Mouse (Mus musculus): ENCODE measurements at regions not wholly inside any gene's neighbourhood (a gene's known extent, or its start where the extent isn't known, plus 50 kb on each side); places are given as distances from the start of the nearest gene placed in this dataset.

DNA sequence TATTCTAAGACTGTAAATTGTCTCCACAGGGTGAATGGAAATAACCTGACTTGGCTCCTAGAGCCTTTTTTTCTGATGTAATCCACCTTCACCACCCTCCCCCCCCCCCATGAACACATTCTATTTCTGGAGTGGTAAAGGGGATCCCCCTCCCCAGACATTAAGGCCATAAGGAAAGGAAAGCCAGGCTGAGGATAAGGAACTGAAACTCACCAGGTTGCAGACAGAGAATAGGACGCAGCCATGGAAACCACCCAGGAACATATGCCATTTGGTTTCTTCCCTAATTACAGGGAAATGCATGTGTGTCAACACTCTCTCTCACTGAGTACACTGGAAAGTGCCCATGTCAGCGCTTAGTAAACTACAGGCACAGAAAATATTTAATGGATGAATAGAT, 96.5 kb upstream of the Gnao1 start:
- Histone ChIP-seq H3K36me3 (replicated peaks; ENCODE audit: low read length) (no peaks in the 10 kb centered on the region), H3K4me3 (replicated peaks) (no peak overlapping the region), H3K9me3 (peaks cover 8% of the 10 kb centered on the region; the same call in 1 of the 2 replicates), H3K27me3 (replicated peaks) (no peaks in the 10 kb centered on the region), H3K4me1 (no peaks in the 10 kb centered on the region)
- TF ChIP-seq GATA1 (IDR thresholded peaks at IDR 0.05; ENCODE audit: borderline replicate concordance, low read length) (no peak), FLI1 (IDR thresholded peaks at IDR 0.05; ENCODE audit: low read length) (no peak)

DNA sequence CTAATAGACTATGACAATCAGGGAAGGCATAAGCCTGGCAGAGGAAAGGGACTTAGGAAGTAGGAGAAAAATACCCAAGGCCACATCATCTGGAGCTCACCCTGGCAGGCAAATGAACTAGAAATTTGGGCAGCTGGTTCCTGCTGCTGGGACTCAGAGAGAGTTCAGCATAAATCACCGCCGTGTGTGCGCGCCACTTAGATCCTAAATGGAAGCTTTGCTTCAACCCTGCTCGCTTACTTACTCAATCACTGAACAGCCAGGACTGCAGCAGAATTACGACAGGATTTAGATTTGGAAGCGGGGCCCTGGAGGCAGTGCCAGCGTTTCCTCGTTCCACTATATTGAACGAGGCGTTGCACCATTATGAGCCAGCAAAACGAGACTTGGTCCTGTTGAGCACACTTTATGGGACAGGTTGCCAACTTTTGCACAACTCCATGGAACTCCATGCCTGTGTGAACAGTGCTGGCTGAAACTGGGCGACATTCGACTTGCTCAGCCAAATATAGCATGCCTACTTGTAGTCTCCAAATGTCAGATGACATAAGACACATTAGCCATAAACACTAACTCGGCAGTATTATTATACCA, 84.8 kb upstream of the Gnao1 start:
- Histone ChIP-seq H3K4me1 (no peaks in the 10 kb centered on the region), H3K36me3 (replicated peaks; ENCODE audit: low read length) (no peaks in the 10 kb centered on the region), H3K27me3 (replicated peaks) (no peaks in the 10 kb centered on the region), H3K4me3 (replicated peaks) (no peak overlapping the region), H3K9me3 (peaks cover 39% of the 10 kb centered on the region)
- no peak for TF ChIP-seq GATA1 (IDR thresholded peaks at IDR 0.05; ENCODE audit: borderline replicate concordance, low read length)
- TF ChIP-seq FLI1 (IDR thresholded peaks at IDR 0.05; ENCODE audit: low read length), result no peak

DNA sequence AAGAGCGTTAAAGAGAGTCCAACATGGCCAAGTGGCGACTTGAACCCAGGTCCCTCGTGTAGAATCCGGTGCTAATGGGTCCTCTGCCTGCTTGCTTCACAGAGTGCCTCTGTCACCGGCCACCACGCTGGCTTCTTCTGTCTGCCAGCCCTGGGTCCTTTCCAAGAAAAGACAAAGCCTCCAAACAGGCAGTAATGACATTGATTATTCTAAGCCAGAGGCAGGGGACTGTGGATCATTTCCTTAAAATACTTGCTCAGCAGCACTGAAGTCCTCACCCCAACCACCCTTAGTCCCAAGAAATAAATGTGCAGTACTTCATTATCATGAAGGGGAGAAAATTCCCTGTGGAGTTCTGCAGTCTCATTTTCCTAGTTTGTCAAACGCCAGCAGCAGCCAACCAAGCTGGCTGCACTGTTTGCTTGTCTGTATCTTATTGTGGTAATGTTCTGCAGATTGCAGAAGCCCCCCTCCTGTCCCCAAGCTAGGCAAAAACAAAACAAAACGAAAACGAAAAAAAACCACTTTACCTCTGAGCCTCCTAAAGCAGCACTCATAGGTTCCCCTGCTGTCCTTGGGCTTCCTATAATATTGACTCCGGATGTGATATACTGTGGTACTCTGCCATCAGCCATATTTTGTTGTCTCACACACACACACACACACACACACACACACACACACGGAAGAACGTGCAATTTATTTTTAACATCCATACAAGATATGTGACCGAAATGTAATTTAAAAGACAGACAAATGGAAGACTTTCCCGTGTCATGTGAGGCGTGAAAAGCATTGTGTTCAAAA, 80.4 kb upstream of the Gnao1 start:
- H3K4me1 ChIP-seq, result no peaks in the 10 kb centered on the region
- H3K27me3 ChIP-seq (replicated peaks), result no peaks in the 10 kb centered on the region
- H3K36me3 ChIP-seq (replicated peaks; ENCODE audit: low read length), result no peaks in the 10 kb centered on the region
- H3K4me3 ChIP-seq (replicated peaks), result no peak overlapping the region
- peaks cover 44% of the 10 kb centered on the region for H3K9me3 ChIP-seq
- no peak for TF ChIP-seq GATA1 (IDR thresholded peaks at IDR 0.05; ENCODE audit: borderline replicate concordance, low read length)
- TF ChIP-seq FLI1 (IDR thresholded peaks at IDR 0.05; ENCODE audit: low read length), result no peak

DNA sequence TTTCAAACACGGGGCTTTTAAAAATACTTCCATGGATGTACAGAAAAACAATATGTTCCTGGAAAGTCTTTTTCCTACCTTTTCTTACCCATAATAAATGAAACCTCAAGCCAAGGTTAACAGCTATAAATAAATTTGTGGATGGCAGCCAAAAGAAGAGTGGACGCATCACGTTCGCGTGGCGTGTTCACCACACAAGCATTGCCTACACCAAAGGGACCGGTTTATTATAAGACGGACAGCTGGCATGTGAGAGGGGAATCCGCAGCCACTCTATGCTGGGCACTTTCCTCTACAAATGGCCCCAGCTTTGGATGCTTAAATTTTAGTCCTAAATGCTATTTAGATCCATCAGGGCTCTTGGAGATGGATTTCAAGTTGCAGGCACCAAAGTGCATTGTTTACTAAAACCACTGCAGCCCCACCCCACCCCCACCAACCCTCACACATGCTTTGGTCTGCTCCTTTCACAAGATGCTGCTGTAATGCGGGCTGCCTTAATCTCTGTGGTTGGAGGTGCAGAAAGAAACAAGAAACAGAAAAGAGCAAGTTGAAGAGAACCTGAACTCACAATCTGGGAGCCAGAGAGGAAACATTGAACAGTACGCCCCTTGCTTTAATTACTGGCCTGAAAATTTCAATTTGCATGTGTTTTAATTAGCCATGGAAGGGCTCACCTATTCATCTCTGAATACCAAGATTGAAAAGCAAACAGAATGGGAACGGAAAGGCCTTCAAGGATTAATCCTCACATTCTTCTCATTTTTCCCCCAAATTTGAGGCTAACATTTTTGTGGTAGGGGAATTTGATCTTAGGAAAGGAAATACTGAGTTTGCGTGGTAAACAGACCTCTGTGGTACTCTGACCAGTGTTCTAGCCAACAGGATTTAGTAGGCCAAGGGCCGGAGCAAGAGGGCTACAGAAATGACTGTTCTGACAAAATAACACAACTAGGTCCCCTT, 78.7 kb upstream of the Gnao1 start:
- Histone ChIP-seq H3K4me1 (no peaks in the 10 kb centered on the region), H3K27me3 (replicated peaks) (no peaks in the 10 kb centered on the region), H3K9me3 (peaks cover 36% of the 10 kb centered on the region), H3K4me3 (replicated peaks) (no peak overlapping the region), H3K36me3 (replicated peaks; ENCODE audit: low read length) (no peaks in the 10 kb centered on the region)
- TF ChIP-seq GATA1 (IDR thresholded peaks at IDR 0.05; ENCODE audit: borderline replicate concordance, low read length) (no peak), FLI1 (IDR thresholded peaks at IDR 0.05; ENCODE audit: low read length) (no peak)

DNA sequence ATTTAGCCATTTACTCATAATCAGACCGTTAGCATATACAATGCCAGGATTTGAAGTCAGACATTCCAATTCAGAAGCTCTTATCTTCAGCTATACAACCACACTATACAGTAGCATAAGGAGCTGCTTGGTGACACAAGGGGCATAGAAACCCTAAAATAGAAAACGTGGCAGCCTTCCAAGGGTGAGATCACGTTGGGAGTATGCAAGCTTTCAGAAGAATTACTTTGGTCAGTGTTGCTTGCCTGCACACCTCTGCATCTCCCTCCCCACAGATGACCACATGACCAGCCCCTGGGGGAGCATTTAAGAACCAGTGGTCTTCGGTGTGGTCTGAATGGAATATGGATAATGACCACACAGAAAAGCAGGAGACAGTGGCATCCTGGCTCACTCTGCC, 74.9 kb upstream of the Gnao1 start:
- Histone ChIP-seq H3K36me3 (replicated peaks; ENCODE audit: low read length) (no peaks in the 10 kb centered on the region), H3K4me1 (no peaks in the 10 kb centered on the region), H3K27me3 (replicated peaks) (no peaks in the 10 kb centered on the region), H3K4me3 (replicated peaks) (no peak overlapping the region), H3K9me3 (peaks cover 18% of the 10 kb centered on the region)
- TF ChIP-seq GATA1 (IDR thresholded peaks at IDR 0.05; ENCODE audit: borderline replicate concordance, low read length) (no peak), FLI1 (IDR thresholded peaks at IDR 0.05; ENCODE audit: low read length) (no peak)

DNA sequence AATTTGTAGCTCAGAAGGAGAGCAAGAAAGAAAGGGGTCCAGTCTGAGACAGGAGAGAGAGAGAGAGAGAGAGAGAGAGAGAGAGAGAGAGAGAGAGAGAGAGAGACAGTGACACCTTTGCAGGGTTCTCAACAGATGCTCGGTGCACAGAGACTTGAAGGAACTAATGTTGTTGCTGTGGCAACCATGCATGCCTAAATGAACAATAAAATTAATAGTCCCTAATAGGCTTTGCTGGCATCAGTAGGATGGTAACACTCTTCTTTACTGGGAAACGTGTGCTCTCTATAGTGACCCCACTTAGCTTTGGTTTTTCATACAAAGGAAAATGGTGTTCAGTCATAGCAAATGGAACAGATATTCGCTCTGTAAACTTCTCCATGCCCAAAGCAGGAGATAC, 69.5 kb upstream of the Gnao1 start:
- Histone ChIP-seq H3K9me3 (no peaks in the 10 kb centered on the region), H3K4me1 (no peaks in the 10 kb centered on the region), H3K27me3 (replicated peaks) (no peaks in the 10 kb centered on the region), H3K36me3 (replicated peaks; ENCODE audit: low read length) (no peaks in the 10 kb centered on the region), H3K4me3 (replicated peaks) (no peak overlapping the region)
- TF ChIP-seq FLI1 (IDR thresholded peaks at IDR 0.05; ENCODE audit: low read length), result no peak
- no peak for TF ChIP-seq GATA1 (IDR thresholded peaks at IDR 0.05; ENCODE audit: borderline replicate concordance, low read length)

DNA sequence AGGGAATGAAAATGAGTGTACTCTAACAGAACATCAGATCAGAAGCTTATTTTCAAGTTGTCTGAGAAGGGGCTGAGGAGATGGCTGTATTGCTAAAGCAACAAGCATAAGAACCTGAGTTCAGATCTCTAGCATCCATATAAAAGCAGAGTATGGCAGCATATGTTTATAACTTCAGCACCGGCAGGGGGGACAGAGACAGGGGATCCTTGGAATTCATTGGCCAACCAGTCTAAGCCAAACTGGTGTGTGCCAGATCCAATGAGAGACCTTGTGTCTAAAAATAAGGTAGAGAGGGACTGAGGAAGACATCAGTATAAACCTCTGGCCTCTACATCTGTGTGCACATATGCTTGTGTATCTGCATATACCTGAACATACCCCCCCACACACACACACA, 61.0 kb upstream of the Gnao1 start:
- Histone ChIP-seq H3K4me3 (replicated peaks) (no peak overlapping the region), H3K9me3 (no peaks in the 10 kb centered on the region), H3K27me3 (replicated peaks) (no peaks in the 10 kb centered on the region), H3K4me1 (no peaks in the 10 kb centered on the region), H3K36me3 (replicated peaks; ENCODE audit: low read length) (no peaks in the 10 kb centered on the region)
- TF ChIP-seq GATA1 (IDR thresholded peaks at IDR 0.05; ENCODE audit: borderline replicate concordance, low read length) (no peak), FLI1 (IDR thresholded peaks at IDR 0.05; ENCODE audit: low read length) (no peak)

DNA sequence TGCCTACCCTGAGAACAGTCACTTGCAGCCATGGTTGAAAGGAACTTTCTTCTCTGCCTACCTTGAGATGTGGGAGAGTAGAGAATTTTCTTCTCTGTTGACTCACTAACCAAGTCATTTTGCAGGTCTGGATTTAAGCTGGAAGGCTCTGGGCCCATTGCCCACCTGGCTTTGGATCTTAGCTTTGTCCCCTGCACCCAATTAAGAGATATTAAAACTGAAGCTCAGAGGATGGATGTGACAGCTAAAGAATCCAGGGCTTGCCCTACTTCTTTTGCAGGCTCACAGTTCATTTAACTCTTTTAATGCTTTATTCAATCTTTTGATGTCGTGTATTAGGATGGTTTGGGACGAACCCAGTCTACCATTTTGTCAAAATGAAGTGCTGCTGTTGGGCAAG, 58.8 kb upstream of the Gnao1 start:
- Histone ChIP-seq H3K4me3 (replicated peaks) (no peak overlapping the region), H3K36me3 (replicated peaks; ENCODE audit: low read length) (no peaks in the 10 kb centered on the region), H3K27me3 (replicated peaks) (no peaks in the 10 kb centered on the region), H3K9me3 (no peaks in the 10 kb centered on the region), H3K4me1 (no peaks in the 10 kb centered on the region)
- no peak for TF ChIP-seq GATA1 (IDR thresholded peaks at IDR 0.05; ENCODE audit: borderline replicate concordance, low read length)
- no peak for TF ChIP-seq FLI1 (IDR thresholded peaks at IDR 0.05; ENCODE audit: low read length)

DNA sequence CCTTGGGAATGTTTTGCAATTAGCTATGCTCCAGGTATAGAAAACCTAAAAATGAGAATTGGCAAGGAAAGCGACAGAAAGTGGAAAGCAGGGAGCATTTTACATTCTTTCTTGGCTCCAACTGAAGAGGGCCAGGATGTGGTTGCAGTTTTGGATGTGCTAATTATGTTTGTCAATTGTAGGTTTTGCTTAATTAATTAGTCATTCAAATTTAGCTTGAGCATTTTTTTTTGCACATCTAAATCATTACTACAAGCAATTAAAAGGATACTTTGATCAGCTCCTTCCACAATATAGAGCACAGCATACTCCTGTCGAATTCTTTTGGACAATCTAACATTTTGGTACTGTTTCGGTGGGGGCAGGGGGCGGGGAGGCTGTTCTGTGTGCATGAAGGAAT, 53.8 kb upstream of the Gnao1 start:
- Histone ChIP-seq H3K9me3 (no peaks in the 10 kb centered on the region), H3K36me3 (replicated peaks; ENCODE audit: low read length) (no peaks in the 10 kb centered on the region), H3K27me3 (replicated peaks) (no peaks in the 10 kb centered on the region), H3K4me3 (replicated peaks) (no peak overlapping the region), H3K4me1 (no peaks in the 10 kb centered on the region)
- no peak for TF ChIP-seq GATA1 (IDR thresholded peaks at IDR 0.05; ENCODE audit: borderline replicate concordance, low read length)
- TF ChIP-seq FLI1 (IDR thresholded peaks at IDR 0.05; ENCODE audit: low read length), result no peak
